In the genomic region with DNA sequence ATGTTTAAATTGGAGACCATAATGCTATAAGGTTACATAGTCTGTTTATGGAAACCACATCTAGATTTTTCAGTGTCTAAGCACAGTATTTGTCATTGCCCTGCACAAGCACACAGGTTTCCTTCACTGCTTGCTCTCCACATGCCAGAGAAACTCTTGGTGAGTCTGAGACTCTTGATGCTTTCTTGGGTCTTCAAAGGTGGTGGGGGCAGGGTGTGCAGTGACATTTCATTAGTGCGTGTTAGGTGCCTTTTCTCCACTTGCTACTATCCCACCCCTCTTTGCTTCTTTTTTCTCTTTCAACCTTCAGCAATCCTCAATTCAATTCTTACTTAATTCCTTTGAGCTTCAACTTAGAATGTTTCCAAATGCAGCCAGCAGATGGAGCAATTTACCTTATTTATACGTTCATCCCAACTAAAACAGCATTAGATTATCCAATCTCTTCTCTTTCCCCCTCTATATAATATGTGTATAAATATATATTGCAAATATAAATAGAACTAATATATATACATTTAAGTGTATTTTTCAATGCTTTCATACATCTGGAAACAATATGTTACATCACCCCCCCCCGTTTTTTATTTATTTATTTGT, we compare ENCODE assay signal across 8 mouse cellular contexts.
DNase-seq lines count a peak whose midpoint lies in the region.

No protein-coding gene starts in this region.

- DNase-seq in heart, adult 8-10 months (ENCODE audit: low spot score) = peak; percentile 12
- no peak for DNase-seq in heart, adult 11 months
- DNase-seq in testis, postnatal 10 days (ENCODE audit: low spot score) = peak; percentile 48
- no peak for DNase-seq in testis, postnatal 14 days (ENCODE audit: low spot score)
- peak; percentile 4 for DNase-seq in fibroblast of lung, adult 2 months (ENCODE audit: low read depth)
- DNase-seq in layer of hippocampus, adult 9-10 months (ENCODE audit: low spot score) = peak; percentile 60
- peak; percentile 53 for DNase-seq in right cerebral cortex, postnatal 14 days
- DNase-seq in spleen, adult 18-20 months = no peak

Comparison
In these comparisons a context has a peak if more than half of its experiments do, and no peak if none do; other contexts are left out.
1. DNase-seq: peak in heart, adult 8-10 months (single experiment), testis, postnatal 10 days (single experiment), fibroblast of lung, adult 2 months (single experiment), layer of hippocampus, adult 9-10 months (single experiment) and right cerebral cortex, postnatal 14 days (single experiment); none in heart, adult 11 months (single experiment), testis, postnatal 14 days (single experiment) and spleen, adult 18-20 months (0 of 2).